Mouse (Mus musculus) adrenal gland, postnatal 25 days (tissue): ENCODE measurements at regions not wholly inside any gene's neighbourhood (a gene's known extent, or its start where the extent isn't known, plus 50 kb on each side); places are given as distances from the start of the nearest gene placed in this dataset.
A peak's percentile ranks its signal among the peaks of the same experiment; 100 is the strongest.
"Not testable (repeated sequence)": the region's sequence is repeated elsewhere in the genome, so short reads cannot be mapped to it uniquely, and the experiment has no call there.

ENCODE experiments used
- DNase-seq: peaks from one replicate; pipeline ENCODE4 v3.0.0; 2021; ENCODE audit warnings: mixed read lengths

- DNase-seq, result no peak
Measured at GRCm38 (mm10) chr9:14059228-14059779, 215.6 kb upstream of the Sesn3 start.

DNA sequence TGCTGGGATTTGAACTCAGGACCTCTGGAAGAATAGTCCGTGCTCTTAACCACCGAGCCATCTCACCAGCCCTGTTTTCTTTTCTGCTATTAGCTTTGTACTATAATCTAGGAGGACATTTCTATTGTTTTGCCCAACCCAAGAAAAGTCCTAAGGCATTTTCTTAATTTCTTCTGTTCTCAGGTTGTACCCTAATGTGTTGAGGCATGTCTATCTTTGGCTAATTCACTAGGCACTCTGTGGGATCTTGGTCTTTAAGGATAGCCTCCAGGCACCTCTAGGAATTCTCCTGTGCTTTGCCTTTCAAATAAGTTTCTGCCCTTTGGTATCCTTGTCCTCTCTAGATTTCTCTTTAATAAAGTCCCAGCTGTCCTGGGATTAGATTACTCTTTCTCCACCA is 214.6 kb upstream of the Sesn3 start:
- no peak for DNase-seq

GRCm38 (mm10) chr9:14061389-14061788 is 213.5 kb upstream of the Sesn3 start:
- DNase-seq, result no peak

- DNase-seq, result peak; percentile 10
Measured at GRCm38 (mm10) chr9:14061840-14062239, 213.0 kb upstream of the Sesn3 start.

GRCm38 (mm10) chr9:14062706-14063105 is 212.2 kb upstream of the Sesn3 start:
- no peak for DNase-seq

- DNase-seq, result not testable (repeated sequence)
Measured at GRCm38 (mm10) chr9:14066741-14067140, 208.1 kb upstream of the Sesn3 start.

- DNase-seq, result no peak
Measured at GRCm38 (mm10) chr9:14069076-14069475, 205.8 kb upstream of the Sesn3 start.

DNA sequence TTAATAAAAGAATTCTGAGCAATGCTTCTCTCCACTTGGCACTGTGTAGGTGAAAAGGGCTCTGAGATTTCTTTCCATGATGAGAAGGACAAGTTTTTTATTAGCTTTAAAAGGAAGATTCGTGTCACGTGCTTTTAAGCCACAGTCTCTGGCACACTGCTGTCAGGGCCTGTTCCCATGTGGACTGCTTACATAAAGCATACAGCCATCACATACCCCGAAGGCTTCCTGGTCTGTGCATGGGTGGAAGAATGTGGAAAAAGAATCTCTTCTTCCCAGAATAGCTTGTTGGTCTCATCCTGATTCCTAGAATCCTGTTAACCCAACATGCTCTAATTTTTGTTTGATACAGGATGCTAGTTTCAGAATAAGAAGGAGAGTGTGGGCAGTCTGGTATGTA is 205.1 kb upstream of the Sesn3 start:
- no peak for DNase-seq

DNA sequence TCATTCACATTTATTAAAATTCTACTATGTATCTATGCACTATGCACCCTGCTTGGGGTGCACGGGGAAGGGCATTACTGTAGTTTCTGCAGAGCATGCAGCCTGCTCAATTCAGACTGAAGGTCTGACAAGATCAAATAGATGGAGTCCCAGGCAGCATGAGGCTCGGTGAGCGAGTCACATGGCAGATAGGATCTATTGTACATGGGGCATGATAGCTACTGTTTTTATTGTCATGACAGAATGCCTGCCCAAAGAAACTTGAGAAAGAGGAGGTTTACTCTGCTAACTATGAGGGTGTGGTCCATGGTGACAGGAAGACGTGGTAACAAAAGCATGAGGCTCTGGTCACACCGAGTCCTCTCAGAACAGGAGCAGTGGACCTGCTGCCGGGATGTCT is 203.1 kb upstream of the Sesn3 start:
- DNase-seq, result no peak

- DNase-seq, result no peak
Measured at GRCm38 (mm10) chr9:14072950-14073349, 201.9 kb upstream of the Sesn3 start.

GRCm38 (mm10) chr9:14074273-14074672 is 200.6 kb upstream of the Sesn3 start:
- peak; percentile 43 for DNase-seq

GRCm38 (mm10) chr9:14074866-14075265 is 200.0 kb upstream of the Sesn3 start:
- DNase-seq, result not testable (repeated sequence)

DNA sequence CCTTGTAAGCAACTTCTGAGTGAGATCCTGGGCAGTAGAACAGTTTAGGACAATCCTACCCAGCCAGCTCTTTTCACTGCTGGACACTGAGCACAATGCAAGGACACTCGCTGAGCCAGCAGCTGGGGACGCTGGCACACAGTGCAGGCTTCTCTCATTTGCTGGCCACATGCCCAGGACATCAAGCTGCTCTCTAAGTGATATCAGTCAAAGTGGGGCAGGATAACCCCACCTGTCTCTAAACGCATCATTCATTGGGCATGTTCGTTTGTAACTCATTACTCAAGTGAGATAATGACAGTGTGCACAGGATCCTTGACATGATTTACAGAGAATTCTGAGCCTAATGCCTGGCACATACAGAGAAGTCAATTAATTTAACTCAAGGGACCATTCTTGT is 199.4 kb upstream of the Sesn3 start:
- DNase-seq, result peak; percentile 84

DNA sequence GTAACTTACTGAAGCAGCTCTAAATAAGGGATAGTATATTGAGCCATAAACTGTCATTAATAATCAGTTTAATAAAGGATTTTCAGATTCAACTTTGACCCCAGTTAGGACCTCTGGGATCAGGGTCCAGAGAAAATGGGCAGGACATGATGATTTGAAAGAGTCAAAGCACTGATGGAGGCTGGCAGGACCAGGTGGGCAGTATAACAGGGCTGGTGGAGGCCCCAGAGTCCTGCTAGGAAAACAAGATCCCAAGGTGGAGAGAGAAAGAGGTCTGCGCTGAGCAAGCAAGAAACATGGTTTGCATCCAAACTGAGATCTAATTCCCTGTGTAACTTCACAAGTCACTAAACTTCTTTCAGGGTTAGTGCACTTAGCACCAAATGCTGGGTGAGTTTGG is 199.0 kb upstream of the Sesn3 start:
- DNase-seq, result no peak

- no peak for DNase-seq
Measured at GRCm38 (mm10) chr9:14076728-14077127, 198.1 kb upstream of the Sesn3 start.

DNA sequence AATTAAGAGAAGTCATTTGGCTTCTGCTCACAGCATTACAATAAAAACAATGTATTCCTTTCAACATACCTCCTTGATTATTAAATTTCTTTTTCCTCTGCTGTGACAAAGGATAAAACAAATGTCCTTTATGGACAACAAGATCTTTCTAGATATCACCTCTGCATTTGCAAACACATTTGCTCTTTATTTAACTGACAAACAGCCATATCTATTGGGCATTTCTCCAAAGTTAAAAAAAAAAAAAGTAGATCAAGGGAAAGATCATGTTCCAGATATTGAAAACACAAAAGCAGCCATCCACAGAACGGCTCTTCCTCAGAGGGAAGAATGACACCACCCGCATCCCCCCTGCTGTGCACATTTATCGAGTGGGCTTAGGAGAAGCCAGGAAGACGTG is 193.7 kb upstream of the Sesn3 start:
- no peak for DNase-seq

- DNase-seq, result no peak
Measured at GRCm38 (mm10) chr9:14086201-14086600, 188.7 kb upstream of the Sesn3 start.

DNA sequence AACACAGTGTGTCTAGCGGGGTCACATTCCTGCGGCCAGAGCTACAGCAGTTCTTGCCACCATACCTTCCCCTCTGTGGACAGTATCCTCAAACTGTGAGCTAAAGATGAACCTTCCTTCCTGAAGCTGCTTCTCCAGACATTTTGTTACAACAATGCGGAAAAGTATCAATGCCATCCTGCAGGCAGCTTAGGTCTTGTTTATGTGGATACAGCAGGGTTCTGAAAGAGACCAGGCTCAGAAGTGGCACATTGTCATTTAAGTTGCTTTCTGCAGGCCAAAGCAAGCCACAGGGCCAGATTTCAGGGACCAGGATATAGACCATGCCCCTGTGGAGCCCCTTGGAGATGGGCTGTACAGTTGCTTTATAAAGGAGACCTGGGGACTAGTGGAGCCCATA is 188.3 kb upstream of the Sesn3 start:
- DNase-seq, result no peak

- DNase-seq, result no peak
Measured at GRCm38 (mm10) chr9:14087874-14088273, 187.0 kb upstream of the Sesn3 start.

DNA sequence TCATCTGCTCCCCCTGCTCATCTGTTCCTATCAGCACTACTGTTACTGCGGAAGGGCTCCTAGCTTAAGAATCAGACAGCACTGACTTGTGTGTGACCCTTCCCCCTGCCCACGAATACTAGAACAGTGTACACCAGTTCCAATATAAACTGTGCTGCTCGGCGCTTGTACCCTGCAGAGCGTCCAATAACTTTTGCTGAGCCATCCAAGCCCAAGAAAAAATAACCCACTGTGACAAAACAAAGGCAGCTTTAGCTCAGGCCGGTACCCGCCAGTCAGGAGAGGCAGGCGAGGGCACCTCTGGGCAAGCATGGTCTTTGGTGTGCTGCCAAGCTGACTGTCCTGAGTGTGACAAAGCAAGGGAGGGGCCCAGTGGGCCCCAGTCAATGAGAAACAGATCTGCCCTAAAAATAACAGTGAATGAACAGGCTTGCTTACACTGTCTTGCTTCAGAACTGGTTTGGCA is 185.0 kb upstream of the Sesn3 start:
- peak; percentile 44 for DNase-seq

DNA sequence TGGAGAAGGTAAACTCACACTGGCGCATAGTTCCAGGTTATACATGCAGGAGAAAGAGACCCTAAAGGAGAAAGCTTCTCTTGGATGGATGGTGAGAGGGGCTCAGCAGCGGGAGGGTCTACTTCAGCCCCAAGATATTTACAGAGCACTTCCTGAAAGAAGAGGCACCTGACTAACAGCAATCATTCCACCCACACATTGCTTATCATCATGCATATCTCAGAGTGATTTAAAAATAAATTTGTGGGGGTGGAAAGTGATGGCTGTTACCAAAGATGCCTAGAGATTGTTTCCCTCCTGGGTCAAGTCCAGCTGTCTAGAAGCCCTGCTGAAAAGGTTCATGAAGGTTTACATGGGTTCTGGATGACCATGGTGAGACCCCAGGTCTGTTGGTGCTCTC is 184.4 kb upstream of the Sesn3 start:
- DNase-seq, result no peak

DNA sequence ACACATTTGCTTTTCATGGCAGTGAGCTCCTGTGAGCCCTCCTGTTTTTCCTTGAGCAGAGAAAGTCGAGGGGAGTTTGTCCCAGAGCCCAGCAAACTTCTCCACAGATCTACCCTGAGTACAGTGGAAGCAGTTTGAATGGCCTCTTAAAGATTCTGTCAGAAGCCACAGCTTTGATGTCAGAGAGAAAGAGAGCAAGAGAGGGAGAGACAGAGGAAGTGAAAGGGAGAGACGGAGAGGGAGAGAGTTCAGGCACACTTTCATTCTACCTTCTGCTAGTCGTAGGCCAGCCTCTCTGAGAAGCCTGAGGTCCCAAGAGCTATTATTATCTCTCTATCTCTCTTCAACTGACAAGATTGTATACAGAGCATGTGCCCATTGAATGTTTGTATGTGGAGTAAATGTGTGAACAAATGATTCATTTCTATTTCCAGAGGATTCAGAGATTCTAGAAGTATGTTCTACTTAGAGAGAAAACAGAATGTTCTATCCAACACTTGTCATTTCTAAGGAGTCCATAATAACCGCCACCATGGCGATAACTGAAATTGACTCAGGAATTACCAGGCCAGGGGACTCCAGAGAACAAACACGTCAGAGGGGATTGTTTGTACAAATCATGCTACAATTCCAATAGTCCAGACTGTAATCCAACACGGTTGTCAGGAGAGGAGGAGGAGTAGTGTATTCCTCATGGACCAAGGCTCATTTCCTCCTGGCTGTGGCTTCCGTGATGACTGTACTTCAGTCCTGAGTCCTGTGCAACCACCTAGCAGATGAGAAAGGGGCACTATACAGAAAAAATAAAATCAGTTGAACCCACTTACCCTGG is 183.6 kb upstream of the Sesn3 start:
- no peak for DNase-seq

GRCm38 (mm10) chr9:14092996-14093442 is 181.8 kb upstream of the Sesn3 start:
- no peak for DNase-seq

GRCm38 (mm10) chr9:14103538-14103937 is 171.3 kb upstream of the Sesn3 start:
- DNase-seq, result no peak
